Mouse (Mus musculus): ENCODE results near the gene Dusp27.

GRCm38 (mm10) chr1:166089337-166089736, 38.4 kb downstream of the Dusp27 start:
- TF ChIP-seq CTCF (IDR thresholded peaks at IDR 0.05; ENCODE audit: low read depth) (no peak), EP300 (optimal IDR thresholded peaks at IDR 0.05) (no peak)

Measured in stomach, postnatal 0 days (tissue).